Mouse (Mus musculus) adrenal gland, postnatal 14 days (tissue): ENCODE data around the gene Bckdhb. TPM values are rescaled to one million over a fixed set of nuclear protein-coding genes. Genes with fewer than 3 reads are reported as not detected.
A peak's percentile ranks its signal among the peaks of the same experiment; 100 is the strongest.
"Not testable (repeated sequence)": the region's sequence is repeated elsewhere in the genome, so short reads cannot be mapped to it uniquely, and the experiment has no call there.

ENCODE experiments used
- DNase-seq: peaks from one replicate; pipeline ENCODE4 v3.0.0; 2021; ENCODE audit warnings: mixed read lengths
- long read RNA-seq, 2 experiments: library from polyadenylated mRNA; stranded (forward); transcript quantifications; one replicate each; pipeline ENCODE4 v2.0.0; 2021
- total RNA-seq: library from RNA; stranded (reverse); gene quantifications from 2 replicates; pipeline ENCODE4 v1.2.3, GENCODE M21; 2021

Gene Bckdhb
- 193 and 200 TPM in 2 replicates for total RNA-seq
- long read RNA-seq, experiment 1, transcript Bckdhb-206 (11 exons, 1,477 nt): major isoform, 175 of 209 reads
- long read RNA-seq, experiment 1, partial matches to known transcripts: 23 of 209 reads
- long read RNA-seq, experiment 1, other reads (novel, unspliced or antisense): 11 of 209 reads
- long read RNA-seq, experiment 2, transcript Bckdhb-206 (11 exons, 1,477 nt): major isoform, 154 of 201 reads
- long read RNA-seq, experiment 2, partial matches to known transcripts: 37 of 201 reads
- long read RNA-seq, experiment 2, other reads (novel, unspliced or antisense): 10 of 201 reads

- DNase-seq: peak; percentile 98
These were observed at the start of gene Bckdhb for GRCm38 (mm10) chr9:83924878-83925687. TSS of gene Bckdhb (plus strand) at chr9:83925145.

GRCm38 (mm10) chr9:83882191-83882590 is 42.8 kb upstream of the Bckdhb start:
- DNase-seq: peak; percentile 56

GRCm38 (mm10) chr9:83886149-83886548 is 38.8 kb upstream of the Bckdhb start:
- no peak for DNase-seq

- DNase-seq: no peak
These were observed 36.7 kb upstream of the Bckdhb start for GRCm38 (mm10) chr9:83888214-83888613.

GRCm38 (mm10) chr9:83893073-83893472 is 31.9 kb upstream of the Bckdhb start:
- DNase-seq: no peak

- peak; percentile 22 for DNase-seq
These were observed 31.1 kb upstream of the Bckdhb start for GRCm38 (mm10) chr9:83893767-83894330.

- no peak for DNase-seq
These were observed 22.9 kb upstream of the Bckdhb start for GRCm38 (mm10) chr9:83902086-83902485.

- no peak for DNase-seq
These were observed 19.1 kb upstream of the Bckdhb start for GRCm38 (mm10) chr9:83905820-83906219.

GRCm38 (mm10) chr9:83907017-83907416 is 17.9 kb upstream of the Bckdhb start:
- no peak for DNase-seq

GRCm38 (mm10) chr9:83909836-83910235 is 15.1 kb upstream of the Bckdhb start:
- no peak for DNase-seq

GRCm38 (mm10) chr9:83910926-83911325 is 14.0 kb upstream of the Bckdhb start:
- no peak for DNase-seq

GRCm38 (mm10) chr9:83922076-83922475 is 2.9 kb upstream of the Bckdhb start:
- DNase-seq: no peak

- DNase-seq: no peak
These were observed 589 bp upstream of the Bckdhb start for GRCm38 (mm10) chr9:83924356-83924755.

GRCm38 (mm10) chr9:83925688-83926041 is 720 bp downstream of the Bckdhb start:
- DNase-seq: no peak

GRCm38 (mm10) chr9:83926302-83926701 is 1.4 kb downstream of the Bckdhb start:
- DNase-seq: no peak

- not testable (repeated sequence) for DNase-seq
These were observed 14.6 kb downstream of the Bckdhb start for GRCm38 (mm10) chr9:83939501-83939900.

GRCm38 (mm10) chr9:83940016-83940415 is 15.1 kb downstream of the Bckdhb start:
- DNase-seq: no peak

- DNase-seq: no peak
These were observed 15.8 kb downstream of the Bckdhb start for GRCm38 (mm10) chr9:83940537-83941363.

GRCm38 (mm10) chr9:83951336-83951735 is 26.4 kb downstream of the Bckdhb start:
- DNase-seq: no peak

- DNase-seq: peak; percentile 85
These were observed 31.8 kb downstream of the Bckdhb start for GRCm38 (mm10) chr9:83956632-83957314.
